Mouse (Mus musculus) bone marrow macrophage, adult 2 months (primary cell): ENCODE results near the gene Rcor2. TPM values are rescaled to one million over a fixed set of nuclear protein-coding genes. Genes with fewer than 3 reads are reported as not detected.

Experiments
- H3K27ac ChIP-seq: 2 replicates; pipeline ENCODE4 v1.5.1; 2012; ENCODE audit warnings: low read depth, low read length; ENCODE audit not compliant: insufficient read depth
- H3K4me1 ChIP-seq: 2 replicates; pipeline ENCODE4 v1.6.1; 2012; ENCODE audit warnings: low read length; ENCODE audit not compliant: control insufficient read depth, insufficient read depth
- H3K4me3 ChIP-seq: 2 replicates; pipeline ENCODE4 v1.5.1; 2012; ENCODE audit warnings: mild to moderate bottlenecking, low read length, moderate library complexity; ENCODE audit not compliant: insufficient read depth
- CTCF ChIP-seq: IDR thresholded peaks from 2 replicates; pipeline ENCODE4 v1.5.1; 2012; ENCODE audit warnings: low read depth, mild to moderate bottlenecking, low read length, moderate library complexity
- POLR2A ChIP-seq: IDR thresholded peaks from 2 replicates; pipeline ENCODE4 v1.6.1; 2012; ENCODE audit warnings: mild to moderate bottlenecking, low read depth, low read length, borderline replicate concordance
- polyA plus RNA-seq: library from polyadenylated mRNA; stranded (reverse); fragments of >200 nt; gene quantifications from 2 replicates; pipeline ENCODE4 v1.2.4, GENCODE M21; 2012; ENCODE audit not compliant: missing spikeins, insufficient read depth, insufficient read length

The Rcor2 gene
- 0.53 and 1.5 TPM in 2 replicates for polyA plus RNA-seq

GRCm38 (mm10) chr19:7267091-7267741, at the start of gene Rcor2:
Rcor2 (plus strand) TSS chr19:7267325.
- H3K4me3 ChIP-seq = peak within 1 kb of the TSS; percentile 77
- H3K4me1 ChIP-seq = peaks cover 7% of the 10 kb centered on the region
- H3K27ac ChIP-seq = no peak within 1 kb of the TSS
- TF ChIP-seq POLR2A (no peak), CTCF (no peak)

- H3K27ac ChIP-seq = peak overlapping the region; percentile 38
- TF ChIP-seq POLR2A = no peak
- H3K4me1 ChIP-seq = peaks cover 22% of the 10 kb centered on the region
- peak overlapping the region; percentile 57 for H3K4me3 ChIP-seq
These were observed 49.2 kb upstream of the Rcor2 start for GRCm38 (mm10) chr19:7217926-7218267.

GRCm38 (mm10) chr19:7218753-7219152, 48.4 kb upstream of the Rcor2 start:
- H3K4me3 ChIP-seq = no peak overlapping the region
- no peak overlapping the region for H3K27ac ChIP-seq
- TF ChIP-seq CTCF (no peak), POLR2A (no peak)
- peaks cover 22% of the 10 kb centered on the region for H3K4me1 ChIP-seq

- TF ChIP-seq CTCF = no peak
- no peak for TF ChIP-seq POLR2A
- no peak overlapping the region for H3K27ac ChIP-seq
- H3K4me1 ChIP-seq = peaks cover 11% of the 10 kb centered on the region
- H3K4me3 ChIP-seq = no peak overlapping the region
These were observed 44.9 kb upstream of the Rcor2 start for GRCm38 (mm10) chr19:7222196-7222595.

GRCm38 (mm10) chr19:7223488-7223887, 43.6 kb upstream of the Rcor2 start:
- Histone ChIP-seq H3K27ac (no peak overlapping the region), H3K4me3 (no peak overlapping the region), H3K4me1 (peaks cover 18% of the 10 kb centered on the region)
- TF ChIP-seq POLR2A (no peak), CTCF (no peak)

- Histone ChIP-seq H3K27ac (no peak overlapping the region), H3K4me3 (no peak overlapping the region), H3K4me1 (peaks cover 18% of the 10 kb centered on the region)
- TF ChIP-seq POLR2A = no peak
These were observed 42.9 kb upstream of the Rcor2 start for GRCm38 (mm10) chr19:7224253-7224652.

GRCm38 (mm10) chr19:7225096-7225690, 41.9 kb upstream of the Rcor2 start:
- TF ChIP-seq CTCF (no peak), POLR2A (no peak)
- Histone ChIP-seq H3K4me1 (peaks cover 18% of the 10 kb centered on the region), H3K4me3 (no peak overlapping the region), H3K27ac (no peak overlapping the region)

- TF ChIP-seq POLR2A = no peak
- TF ChIP-seq CTCF = no peak
- Histone ChIP-seq H3K27ac (peak overlapping the region; percentile 37), H3K4me1 (peaks cover 18% of the 10 kb centered on the region), H3K4me3 (no peak overlapping the region)
These were observed 40.6 kb upstream of the Rcor2 start for GRCm38 (mm10) chr19:7226511-7226914.

- peaks cover 4% of the 10 kb centered on the region; the same call in 1 of the 2 replicates for H3K4me1 ChIP-seq
- no peak overlapping the region for H3K27ac ChIP-seq
- H3K4me3 ChIP-seq = no peak overlapping the region
- TF ChIP-seq POLR2A = no peak
- peak; percentile 65 for TF ChIP-seq CTCF
These were observed 32.4 kb upstream of the Rcor2 start for GRCm38 (mm10) chr19:7234537-7235221.

- Histone ChIP-seq H3K4me3 (no peak overlapping the region), H3K4me1 (peaks cover 6% of the 10 kb centered on the region; the same call in 1 of the 2 replicates), H3K27ac (no peak overlapping the region)
- TF ChIP-seq CTCF (no peak), POLR2A (no peak)
These were observed 31.7 kb upstream of the Rcor2 start for GRCm38 (mm10) chr19:7235461-7235860.
